Mouse (Mus musculus): ENCODE data around the gene Klhl33.
"Not testable (repeated sequence)": the region's sequence is repeated elsewhere in the genome, so short reads cannot be mapped to it uniquely, and the experiment has no call there.

Klhl33 gene

DNA sequence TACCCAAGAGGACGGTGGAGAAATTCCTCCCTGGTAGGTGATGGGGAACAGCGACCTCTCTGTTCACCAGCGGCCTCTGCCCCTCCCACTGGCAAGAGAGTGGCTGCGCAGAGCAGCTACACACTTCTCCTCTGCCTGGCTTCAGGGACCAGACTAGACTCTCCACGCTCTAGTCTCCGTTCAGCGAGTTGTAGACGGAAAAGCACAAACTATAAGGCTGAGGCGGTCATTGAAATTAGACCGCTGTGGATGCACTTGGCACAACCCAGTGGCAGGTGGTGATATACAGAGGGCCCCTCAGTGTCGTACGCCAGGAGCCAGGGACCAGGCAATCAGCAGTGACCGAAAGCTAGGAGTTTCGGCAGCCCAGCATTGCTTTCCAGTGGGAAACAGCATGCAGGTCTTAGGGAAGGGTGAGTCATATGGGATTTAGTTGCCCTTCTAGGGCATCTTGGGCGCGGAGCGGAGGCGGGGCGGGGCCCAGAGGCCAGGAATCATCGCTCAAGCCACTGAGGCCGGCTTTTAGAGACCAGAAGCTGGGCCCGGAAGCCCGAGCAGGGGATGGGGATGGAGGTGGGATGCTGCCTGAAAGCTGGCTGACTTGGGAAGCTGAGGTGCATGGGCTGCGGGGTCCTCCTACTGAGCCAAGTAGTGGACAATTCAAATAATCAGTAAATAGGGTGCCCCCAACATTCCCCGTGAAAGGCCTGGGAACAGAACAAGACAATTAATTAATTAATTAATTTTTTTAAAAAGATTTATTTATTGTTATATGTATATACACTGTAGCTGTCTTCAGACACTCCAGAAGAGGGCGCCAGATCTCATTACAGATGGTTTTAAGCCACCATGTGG, 6.9 kb upstream of the Klhl33 start:
- DNase-seq (ENCODE audit: low spot score) = no peak

DNA sequence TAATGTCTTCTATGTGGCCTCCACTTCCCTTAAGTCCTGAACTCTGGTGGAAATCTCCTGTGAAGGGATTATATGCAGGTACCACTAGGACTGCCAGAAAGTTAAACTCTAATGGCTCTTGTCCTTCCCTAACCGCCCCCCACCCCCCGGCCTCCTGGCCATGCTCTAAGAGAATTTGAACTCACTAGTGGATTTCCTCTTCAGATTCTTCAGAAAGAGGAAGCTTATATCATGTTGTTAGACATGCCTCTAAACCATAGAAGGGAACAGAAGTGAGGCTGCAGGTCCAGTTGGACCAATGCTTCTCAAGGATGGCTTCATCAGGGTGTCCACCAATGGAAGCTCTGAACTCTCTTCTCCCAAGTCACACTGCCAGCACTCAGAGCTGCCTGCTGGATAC, 685 bp upstream of the Klhl33 start:
- not testable (repeated sequence) for DNase-seq (ENCODE audit: low spot score)

DNA sequence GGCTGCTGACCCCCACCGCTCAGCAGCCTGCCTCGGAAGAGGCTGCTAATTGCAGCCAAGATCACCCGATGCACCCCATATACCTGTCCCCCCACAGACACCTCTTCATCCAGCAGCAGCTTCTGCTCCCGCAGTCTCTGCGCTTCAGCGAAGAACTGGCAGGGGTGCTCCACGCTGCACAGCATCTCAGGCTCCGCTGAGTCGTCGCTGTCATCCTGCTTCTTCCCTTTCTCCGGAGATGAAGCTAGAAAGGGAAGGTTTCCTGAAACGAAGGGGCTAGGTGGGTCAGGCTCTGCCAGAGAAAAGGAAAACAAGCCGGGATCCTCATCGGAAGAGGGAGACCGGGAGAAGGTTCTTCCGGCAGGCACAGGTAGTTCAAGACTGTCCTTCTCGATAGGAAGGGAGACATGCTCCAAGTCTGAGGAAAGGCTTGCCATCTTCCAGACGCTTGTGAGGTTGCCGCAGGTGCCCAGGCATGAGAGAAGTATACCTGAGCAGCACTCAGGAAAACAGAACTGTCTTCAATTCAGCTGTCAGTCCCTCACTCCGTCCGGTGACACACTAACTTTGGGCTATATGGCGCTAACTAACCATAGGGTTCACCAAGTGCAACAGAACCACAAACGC, 447 bp downstream of the Klhl33 start:
- DNase-seq (ENCODE audit: low spot score) = peak; percentile 45

DNA sequence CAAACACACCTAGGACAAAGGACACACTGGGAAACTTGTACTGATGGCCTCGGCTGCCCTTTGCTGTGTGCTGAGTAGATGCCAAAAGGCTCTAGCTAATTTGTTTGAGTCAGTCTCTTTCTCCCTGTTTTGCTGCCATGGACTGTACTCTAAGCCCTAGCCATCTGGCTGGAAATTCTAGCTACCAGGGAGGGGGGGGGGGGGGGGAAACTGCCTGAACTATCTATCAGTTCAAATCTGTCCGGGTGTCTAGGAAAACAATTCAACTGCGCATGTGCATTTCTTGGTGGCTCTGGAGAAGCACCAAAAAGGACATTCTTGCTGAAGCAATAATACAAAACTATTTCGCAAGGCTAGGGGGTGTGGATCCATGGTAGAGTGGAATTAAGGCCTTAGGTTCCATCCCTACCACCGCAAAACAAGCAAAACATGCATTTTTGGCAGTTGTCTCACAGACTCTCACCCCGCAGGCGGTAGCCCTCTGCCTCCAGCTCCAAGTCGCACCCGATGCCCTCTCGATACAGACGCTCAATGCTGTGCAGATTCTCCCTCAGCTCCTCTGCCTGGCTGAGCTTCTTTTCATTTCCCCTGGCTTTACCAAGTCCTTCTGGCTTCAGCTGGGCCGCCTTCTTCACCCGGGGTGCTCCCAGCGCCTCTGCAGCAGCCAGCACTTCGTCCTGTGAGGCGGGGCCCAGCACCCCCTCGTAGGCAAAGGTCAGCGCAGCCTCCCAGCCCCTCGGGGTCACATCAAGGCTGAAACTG, 1.1 kb downstream of the Klhl33 start:
- DNase-seq (ENCODE audit: low spot score) = peak; percentile 63

DNA sequence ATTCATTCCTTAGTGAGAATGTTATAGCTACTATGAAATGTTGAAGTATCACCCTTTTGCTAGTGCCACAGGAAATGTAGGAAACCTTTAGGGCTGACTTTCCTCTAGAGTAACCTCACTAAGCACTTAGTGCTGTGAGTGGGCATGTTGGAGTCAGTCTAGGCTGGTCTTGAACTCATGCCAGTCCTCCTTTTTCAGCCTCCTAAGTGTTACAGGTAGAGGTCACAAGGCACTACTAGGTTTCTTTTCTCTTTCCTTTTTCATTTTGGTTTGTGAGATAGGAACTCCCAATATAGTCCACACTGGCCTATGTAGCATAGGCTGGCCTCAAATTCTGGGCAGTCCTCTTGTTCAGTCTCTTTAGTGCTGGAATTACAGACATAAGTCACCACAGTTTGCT, 1.9 kb downstream of the Klhl33 start:
- no peak for DNase-seq (ENCODE audit: low spot score)

DNA sequence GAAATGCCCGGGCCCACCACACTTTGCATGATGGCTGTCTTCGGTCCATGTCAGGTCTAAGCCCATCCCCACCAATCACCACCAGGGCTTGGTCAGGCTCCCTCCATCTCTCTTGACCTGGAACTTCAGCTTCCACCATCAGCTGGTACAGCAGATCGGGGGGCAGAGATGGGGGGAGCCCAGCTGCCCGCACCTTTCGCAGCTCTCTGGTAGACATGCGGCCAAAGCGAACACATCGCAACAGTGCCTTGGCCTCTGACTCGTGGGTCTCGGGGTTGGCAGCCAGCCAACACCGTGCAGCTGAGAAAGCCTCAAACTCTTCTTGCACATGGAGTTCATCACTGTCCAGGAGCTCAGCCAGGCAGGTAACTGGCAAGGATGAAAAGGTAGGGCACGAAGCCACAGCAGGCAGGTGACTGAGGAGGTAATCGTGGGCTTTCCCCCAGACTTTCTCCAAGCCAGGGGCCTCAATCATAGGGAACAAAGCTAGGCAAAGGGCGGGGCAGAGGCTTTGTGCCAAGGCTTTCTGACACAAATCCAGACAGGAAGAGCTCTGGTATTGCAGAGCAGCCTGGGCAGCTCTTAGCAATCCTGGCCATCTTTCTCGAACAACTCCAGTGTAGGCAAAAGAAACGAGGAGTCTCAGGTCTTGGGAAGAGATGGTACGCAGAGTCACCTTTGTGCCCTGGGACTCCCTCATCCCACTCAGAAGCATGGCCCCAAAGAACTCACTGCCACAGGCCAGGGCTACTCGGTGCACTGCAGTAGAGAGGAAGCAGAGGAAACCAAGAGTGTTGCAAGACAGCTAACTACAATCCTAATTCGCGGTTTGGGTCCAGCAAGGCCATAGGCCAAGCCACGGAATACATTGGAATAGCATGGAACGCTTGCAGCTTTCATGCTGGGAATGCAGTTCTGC, 4.5 kb downstream of the Klhl33 start:
- no peak for DNase-seq (ENCODE audit: low spot score)

DNA sequence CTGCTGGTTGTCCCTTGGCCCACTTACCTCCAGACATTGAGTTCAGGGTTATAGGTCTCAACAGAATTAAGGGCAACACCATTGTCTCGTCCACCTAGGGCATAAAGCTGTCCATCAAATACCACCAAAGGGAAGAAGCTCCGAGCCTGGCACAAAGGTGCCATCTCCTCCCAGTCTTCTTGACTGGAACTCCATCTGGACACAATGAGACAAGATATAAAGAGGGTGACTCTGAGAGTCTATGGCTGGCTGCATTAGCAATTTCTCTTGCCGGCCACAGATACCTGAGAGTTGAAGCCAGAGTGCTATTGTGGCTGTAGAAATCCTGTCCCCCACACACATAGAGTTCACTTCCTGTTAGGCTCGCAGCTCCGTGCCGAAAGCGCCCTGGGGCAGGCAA, 5.2 kb downstream of the Klhl33 start:
- DNase-seq (ENCODE audit: low spot score) = no peak

DNA sequence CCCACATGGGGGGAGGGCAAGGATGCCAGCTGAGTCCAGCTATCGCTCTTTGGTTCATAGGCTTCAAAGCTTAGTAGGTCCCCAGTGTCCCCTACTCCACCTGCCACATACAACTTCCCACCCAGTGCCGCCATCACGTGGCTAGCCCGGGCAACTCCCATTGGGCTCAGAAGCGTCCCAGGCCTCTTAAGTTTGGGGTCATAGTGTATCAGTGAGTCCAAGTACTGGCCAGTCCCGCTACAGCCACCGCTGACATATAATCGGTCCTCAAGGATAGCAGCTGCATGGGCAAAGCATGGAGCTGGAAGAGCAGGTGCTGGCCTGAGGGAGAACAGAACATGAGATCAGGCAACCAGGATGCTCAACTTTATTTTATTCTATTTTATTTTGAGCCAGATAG, 5.7 kb downstream of the Klhl33 start:
- DNase-seq (ENCODE audit: low spot score) = no peak

DNA sequence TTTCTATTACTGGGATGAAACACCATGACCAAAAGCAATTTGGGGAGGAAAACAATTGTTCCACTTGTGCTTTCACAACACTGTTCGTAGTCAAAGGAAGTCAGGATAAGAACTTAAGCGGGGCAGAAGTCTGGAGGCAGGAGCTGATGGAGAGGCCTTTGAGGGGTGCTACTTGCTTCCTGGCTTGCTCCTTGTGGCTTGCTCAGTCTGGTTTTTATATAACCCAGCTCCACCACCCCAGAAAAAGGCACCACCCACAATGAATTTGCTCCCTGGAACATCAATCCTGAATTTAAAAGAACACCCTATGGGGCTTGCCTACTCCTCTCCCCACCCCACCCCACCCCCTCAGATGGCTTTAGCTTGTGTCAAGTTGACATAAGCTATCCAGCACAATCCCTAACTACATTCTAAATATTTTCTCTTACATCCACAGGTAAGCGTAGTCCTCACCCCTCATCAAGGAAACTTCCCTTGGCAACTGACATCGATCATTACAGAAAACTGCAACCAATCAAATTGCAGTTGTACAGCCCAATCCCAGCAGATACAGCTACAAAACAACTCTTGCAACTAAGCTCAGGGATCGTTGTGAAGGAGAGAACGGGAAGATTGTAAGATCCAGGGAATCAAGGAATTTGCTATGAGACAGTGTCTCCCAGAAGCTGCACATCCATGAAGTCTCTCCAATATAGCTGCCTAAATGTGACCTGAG, 20.9 kb downstream of the Klhl33 start:
- DNase-seq (ENCODE audit: low spot score) = no peak

DNA sequence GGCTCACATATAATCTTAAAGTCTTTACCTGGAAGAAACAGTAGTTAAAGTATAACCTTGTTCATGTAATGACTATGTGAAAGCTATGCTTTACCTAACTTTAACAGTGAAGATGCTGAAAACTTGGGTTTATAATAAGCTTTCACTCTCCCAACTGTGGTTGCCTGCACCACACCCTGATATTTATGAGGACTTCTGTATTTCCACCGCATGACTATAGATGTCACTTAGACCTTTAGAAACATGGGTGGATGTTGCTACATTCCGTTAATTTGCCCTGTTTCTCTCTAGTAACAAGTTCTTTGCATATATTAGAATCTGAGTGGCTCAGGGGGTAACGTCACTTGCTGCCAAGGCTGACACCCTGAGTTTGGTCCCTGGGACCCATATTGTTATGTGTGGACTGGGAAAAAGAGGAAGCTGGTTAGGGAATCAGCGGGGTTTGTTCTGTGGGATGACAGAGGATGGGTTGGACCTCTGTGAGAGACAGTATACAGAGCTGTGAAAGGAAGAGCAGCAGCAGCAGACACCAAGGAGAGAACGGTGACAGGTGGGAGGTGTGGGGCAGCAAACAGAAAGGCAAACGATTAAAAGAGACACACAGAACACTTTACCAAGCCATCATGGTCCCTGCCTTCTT, 21.6 kb downstream of the Klhl33 start:
- no peak for DNase-seq (ENCODE audit: low spot score)

DNA sequence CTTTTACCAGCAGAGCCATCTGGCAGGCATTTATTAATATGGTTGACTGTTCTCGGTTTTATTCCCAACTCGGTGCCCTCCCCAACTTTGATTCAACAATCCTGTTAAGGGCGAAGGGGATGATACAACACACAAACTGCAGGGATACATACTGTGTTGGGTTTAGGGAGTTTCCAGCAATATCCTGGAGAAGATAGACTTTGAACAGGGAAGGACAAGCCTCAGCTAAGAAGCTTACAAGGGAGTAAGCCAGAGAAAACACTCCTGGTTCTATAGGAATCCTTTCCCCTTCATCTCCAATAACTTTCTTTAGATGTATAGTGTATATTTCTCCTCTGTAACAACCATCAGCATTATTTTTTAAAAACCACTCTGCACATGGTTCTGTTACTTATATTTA, 22.1 kb downstream of the Klhl33 start:
- DNase-seq (ENCODE audit: low spot score) = no peak

DNA sequence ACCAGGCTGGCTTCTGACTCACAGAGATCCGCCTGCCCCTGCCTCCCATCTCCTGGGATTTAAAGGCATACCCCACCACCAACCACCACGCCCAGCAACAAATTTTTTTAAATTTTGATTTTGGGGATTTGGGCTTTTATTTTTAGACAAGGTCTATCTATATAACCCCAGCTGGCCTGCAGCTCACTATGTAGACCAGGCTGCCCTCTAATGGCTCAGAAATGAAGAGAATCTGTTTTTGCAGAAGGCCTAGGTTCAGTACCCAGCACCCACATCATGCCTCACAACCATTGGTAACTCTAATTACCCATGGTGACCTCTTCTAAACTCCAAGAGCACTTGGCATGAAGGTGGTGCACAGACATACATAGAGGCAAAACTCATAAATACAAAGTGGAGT, 26.0 kb downstream of the Klhl33 start:
- no peak for DNase-seq (ENCODE audit: low spot score)

DNA sequence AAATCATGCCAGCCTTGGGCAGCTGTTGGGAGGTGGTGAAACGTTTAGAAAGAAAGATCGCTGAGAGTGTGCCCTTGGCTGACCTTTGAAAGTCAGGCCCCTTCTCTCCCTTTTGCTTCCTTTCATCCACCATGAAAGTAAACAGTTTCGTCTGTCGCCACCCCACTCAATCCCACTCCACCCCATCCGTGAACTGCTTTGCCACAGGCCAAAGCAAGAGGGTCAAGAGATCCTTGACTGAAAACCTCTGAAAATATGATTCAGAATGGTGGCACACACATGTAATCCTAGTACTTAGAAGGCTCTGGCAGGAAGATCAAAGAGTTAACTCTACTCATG, 26.5 kb downstream of the Klhl33 start:
- no peak for DNase-seq (ENCODE audit: low spot score)

DNA sequence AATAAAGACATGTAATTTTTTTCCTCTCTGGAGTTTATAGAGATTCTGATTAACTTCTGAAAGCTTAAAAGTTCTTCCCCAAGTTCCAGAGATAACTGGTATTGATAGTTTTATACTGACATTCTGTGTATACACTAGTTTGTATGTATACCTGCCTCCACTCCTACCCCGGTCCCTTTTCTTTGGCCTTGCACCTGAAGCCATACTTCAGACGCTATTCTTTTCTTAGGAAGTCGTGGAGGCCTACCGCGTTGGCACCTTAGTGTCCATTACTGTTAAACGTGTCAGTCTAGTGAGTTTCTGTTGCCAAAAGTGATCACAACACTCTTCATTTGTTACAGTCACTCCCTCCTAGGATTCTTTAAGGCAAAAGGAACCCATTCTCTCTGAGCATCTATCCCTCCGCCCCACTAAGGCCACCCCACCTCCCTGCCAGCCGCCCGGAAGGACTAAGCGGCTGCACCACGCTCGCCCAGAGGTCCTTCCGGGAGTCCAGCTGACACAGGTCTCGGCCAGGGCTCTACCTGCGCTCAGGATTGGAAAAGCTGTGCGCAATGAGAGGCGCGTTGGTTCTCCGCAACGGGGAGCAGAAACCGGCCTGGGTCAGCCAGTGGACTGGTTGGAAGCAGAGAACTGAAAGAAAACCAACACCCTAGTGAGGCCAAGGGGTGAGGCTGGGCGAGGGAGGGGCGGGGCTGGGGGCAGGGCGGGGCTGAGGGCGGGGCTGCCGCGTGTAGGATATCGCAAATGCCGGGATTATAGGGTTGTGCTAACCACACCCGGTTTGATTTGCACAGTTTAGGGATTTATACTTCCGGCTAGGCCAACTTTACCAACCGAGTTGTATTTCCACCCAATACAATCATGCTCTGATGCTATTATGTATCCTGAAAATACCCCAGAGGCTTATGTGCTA, 27.2 kb downstream of the Klhl33 start, which contains the start of gene Tep1:
Gene Tep1, minus strand, starts transcription at position 672 of the 916 bp plus-strand sequence.
- peak; percentile 78 for DNase-seq (ENCODE audit: low spot score)

DNA sequence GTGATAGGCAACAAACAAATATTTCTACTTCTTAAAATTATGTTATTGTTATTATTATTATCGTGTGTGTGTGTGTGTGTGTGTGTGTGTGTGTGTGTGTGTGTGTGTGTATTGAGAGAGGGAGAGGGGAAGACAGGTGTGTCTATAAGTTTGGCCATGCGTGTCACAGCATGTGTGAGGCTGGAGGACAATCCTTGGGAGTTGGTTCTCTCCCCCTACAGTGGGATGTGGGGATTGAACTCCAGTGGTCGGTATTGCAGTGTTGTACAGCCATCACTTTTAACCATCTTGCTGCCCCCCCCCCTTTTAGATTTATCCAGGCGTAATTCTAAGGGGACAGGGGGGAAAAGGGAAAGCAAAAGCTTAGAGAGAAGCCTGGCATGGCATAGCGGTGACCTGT, 28.7 kb downstream of the Klhl33 start:
- no peak for DNase-seq (ENCODE audit: low spot score)

DNA sequence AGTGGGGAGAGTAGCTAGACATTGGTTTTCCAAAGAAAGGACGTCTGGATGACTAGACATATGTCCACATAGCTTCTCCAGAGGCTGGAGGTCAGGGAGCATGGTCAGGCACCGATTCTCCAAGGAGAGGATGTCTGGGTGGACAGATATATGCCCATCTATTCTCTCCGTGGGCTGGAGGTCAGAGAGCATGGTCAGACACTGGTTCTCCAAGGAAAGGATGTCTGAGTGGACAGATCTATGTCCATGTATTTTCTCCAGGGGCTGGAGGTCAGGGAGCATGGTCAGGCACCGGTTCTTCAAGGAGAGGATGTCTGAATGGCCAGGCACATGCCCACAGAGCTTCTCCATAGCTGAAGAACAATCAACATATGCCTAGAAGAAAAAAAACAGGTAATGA, 29.1 kb downstream of the Klhl33 start:
- DNase-seq (ENCODE audit: low spot score) = no peak

DNA sequence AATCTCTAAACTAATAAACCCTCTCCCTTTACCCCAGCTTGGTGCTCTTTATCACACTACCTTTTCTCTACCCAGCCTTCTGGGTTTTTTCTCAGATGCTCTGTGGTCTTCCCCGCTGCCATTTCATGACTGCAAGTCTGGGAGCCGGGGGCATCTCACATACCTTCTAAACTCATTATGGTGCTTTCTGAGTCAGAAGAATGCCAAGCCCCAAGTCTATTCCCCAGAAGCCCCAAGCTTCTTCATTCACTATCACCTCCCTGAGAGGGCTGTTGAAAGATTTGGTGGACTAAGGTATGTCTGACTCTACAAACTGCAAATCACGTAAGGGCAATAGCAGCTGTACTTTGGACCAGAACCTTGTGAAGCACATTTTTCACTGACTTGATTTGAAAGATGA, 30.3 kb downstream of the Klhl33 start:
- no peak for DNase-seq (ENCODE audit: low spot score)

DNA sequence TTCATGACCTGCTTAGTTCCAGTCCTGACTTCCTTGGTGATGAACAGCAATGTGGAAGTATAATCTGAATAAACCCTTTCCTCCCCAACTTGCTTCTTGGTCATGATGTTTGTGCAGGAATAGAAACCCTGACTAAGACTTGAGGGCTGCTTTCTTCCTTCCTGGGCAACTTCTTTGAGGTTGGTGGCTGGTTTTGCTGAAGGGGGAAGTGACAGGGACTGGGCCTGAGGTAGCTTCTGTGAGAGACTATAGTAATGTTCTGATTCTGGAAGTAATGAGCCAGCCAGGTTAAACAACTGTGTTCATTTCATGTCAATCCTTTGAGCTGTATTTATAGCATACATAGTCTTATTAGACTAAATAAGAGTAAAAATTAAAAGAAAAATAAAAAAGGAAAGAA, 32.3 kb downstream of the Klhl33 start:
- not testable (repeated sequence) for DNase-seq (ENCODE audit: low spot score)

DNA sequence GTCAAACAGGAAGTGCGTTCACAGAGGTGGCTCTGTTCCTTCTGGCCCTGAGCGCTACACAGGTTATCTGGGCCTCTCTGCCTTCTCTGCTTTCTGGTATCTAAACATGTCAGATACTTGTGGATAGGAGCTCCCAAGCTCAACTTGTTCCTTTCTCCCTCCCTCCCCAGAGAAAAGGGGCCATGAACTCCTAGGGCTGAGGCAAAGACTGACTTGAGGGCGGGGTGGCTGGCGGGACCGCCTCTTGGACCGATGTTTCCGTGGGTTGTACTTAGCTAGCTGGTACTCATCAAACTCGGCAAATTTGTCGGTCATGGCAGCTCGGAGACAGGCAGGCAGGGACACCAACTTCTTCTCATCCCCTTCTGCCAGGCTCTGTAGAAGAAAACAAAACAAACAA, 34.7 kb downstream of the Klhl33 start:
- DNase-seq (ENCODE audit: low spot score) = no peak

DNA sequence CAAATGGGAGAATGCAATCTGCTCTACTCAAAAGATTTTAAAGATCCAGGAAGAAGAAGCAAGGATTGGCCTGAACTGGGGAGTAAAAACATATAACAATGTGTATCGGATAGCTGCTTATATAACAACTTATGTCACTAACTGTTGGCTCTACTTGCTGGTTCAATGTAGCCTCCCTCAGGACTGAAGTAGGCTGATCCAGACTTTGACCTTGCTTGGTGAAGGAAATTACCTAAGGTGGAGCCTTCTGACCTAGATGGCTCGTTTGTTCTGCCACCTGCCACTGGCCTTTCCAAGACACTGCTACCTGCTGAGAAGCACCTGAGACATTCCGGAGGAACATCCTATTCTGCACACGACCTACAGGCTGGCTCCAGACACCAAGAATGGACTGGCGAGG, 41.5 kb downstream of the Klhl33 start:
- DNase-seq (ENCODE audit: low spot score) = no peak

Measured in retina, embryonic 14.5 days (tissue).